ENCODE assay signal across 8 mouse cellular contexts in genomic region chr19:24166516-24167091, GRCm38 (mm10). TPM values are rescaled to one million over a fixed set of nuclear protein-coding genes. Genes with fewer than 3 reads are reported as not detected.
DNase-seq lines count a peak whose midpoint lies in the region; ATAC-seq and TF ChIP-seq lines count a peak whose summit lies in the region.

No protein-coding gene starts in this region.

- ATAC-seq in neural tube, embryonic 11.5 days (ENCODE audit: insufficient read depth, low FRiP score, low TSS enrichment) = no peak
- peak; percentile 63; the same call in 1 of the 2 replicates for ATAC-seq in embryonic facial prominence, embryonic 15.5 days (ENCODE audit: insufficient number of reproducible peaks, low FRiP score, low TSS enrichment, low read depth)
- no peak for ATAC-seq in hindbrain, embryonic 11.5 days (ENCODE audit: low FRiP score)
- ATAC-seq in limb, embryonic 14.5 days (ENCODE audit: low FRiP score, low read depth) = no peak
- ATAC-seq in midbrain, embryonic 15.5 days (replicated peaks) = peak; percentile 70; the same call in 1 of the 2 replicates

- no peak overlapping the region for H3K9ac ChIP-seq in neural tube, embryonic 11.5 days (ENCODE audit: low read length)
- no peak overlapping the region for H3K9ac ChIP-seq in embryonic facial prominence, embryonic 15.5 days
- no peak overlapping the region for H3K9ac ChIP-seq in hindbrain, embryonic 11.5 days (ENCODE audit: low read depth, low read length)
- no peak overlapping the region for H3K9ac ChIP-seq in limb, embryonic 14.5 days (ENCODE audit: low read depth, low read length, severe bottlenecking)
- H3K9ac ChIP-seq in midbrain, embryonic 15.5 days = no peak overlapping the region

- DNase-seq in neural tube, embryonic 11.5 days (ENCODE audit: low spot score) = peak; percentile 21
- DNase-seq in neural tube, embryonic 10.5 days (ENCODE audit: extremely low spot score, low spot score) = no peak
- DNase-seq in hindbrain, embryonic 11.5 days (ENCODE audit: low spot score) = no peak
- no peak for DNase-seq in limb, embryonic 14.5 days (ENCODE audit: low spot score)
- peak; percentile 13 for DNase-seq in thymus, postnatal 14 days
- DNase-seq in cerebellum, adult 8-10 months = no peak

- no peak overlapping the region; the same call in 1 of the 2 replicates for H3K4me2 ChIP-seq in neural tube, embryonic 11.5 days (ENCODE audit: low read depth)
- peak overlapping the region; percentile 41 for H3K4me2 ChIP-seq in embryonic facial prominence, embryonic 15.5 days (replicated peaks)
- H3K4me2 ChIP-seq in hindbrain, embryonic 11.5 days (replicated peaks; ENCODE audit: low read depth, low read length) = 0 out of 2 replicates have a peak overlapping the region, but pooled peaks have one; percentile 11
- peak overlapping the region; percentile 10 for H3K4me2 ChIP-seq in limb, embryonic 14.5 days (replicated peaks; ENCODE audit: low read depth, low read length, severe bottlenecking)
- peak overlapping the region; percentile 31 for H3K4me2 ChIP-seq in midbrain, embryonic 15.5 days

- H3K9me3 ChIP-seq in neural tube, embryonic 11.5 days (ENCODE audit: control insufficient read depth, low read length) = no peaks in the 10 kb centered on the region
- no peaks in the 10 kb centered on the region for H3K9me3 ChIP-seq in embryonic facial prominence, embryonic 15.5 days (replicated peaks)
- no peaks in the 10 kb centered on the region for H3K9me3 ChIP-seq in hindbrain, embryonic 11.5 days (ENCODE audit: control insufficient read depth, low read length)
- H3K9me3 ChIP-seq in limb, embryonic 14.5 days (ENCODE audit: control insufficient read depth, low read length) = no peaks in the 10 kb centered on the region; the same call in 1 of the 2 replicates
- H3K9me3 ChIP-seq in midbrain, embryonic 15.5 days = no peaks in the 10 kb centered on the region

- 21% methylated on average over 17 of the region's 17 CpGs for WGBS in neural tube, embryonic 11.5 days
- 13% methylated on average over 17 of the region's 17 CpGs for WGBS in embryonic facial prominence, embryonic 15.5 days
- WGBS in hindbrain, embryonic 11.5 days = 29% methylated on average over 17 of the region's 17 CpGs
- WGBS in limb, embryonic 14.5 days = 18% methylated on average over 17 of the region's 17 CpGs
- 12% methylated on average over 17 of the region's 17 CpGs for WGBS in midbrain, embryonic 15.5 days

- no peak overlapping the region for H3K27ac ChIP-seq in neural tube, embryonic 11.5 days (ENCODE audit: low read depth, low read length)
- peak overlapping the region; percentile 48; the same call in 1 of the 2 replicates for H3K27ac ChIP-seq in embryonic facial prominence, embryonic 15.5 days (replicated peaks)
- H3K27ac ChIP-seq in hindbrain, embryonic 11.5 days (ENCODE audit: low read depth, low read length) = no peak overlapping the region
- H3K27ac ChIP-seq in limb, embryonic 14.5 days (replicated peaks; ENCODE audit: low read depth, low read length) = no peak overlapping the region
- H3K27ac ChIP-seq in midbrain, embryonic 15.5 days = no peak overlapping the region

- H3K4me1 ChIP-seq in neural tube, embryonic 11.5 days (ENCODE audit: control insufficient read depth, insufficient read depth, low read length) = peaks cover 13% of the 10 kb centered on the region
- H3K4me1 ChIP-seq in embryonic facial prominence, embryonic 15.5 days = peaks cover 16% of the 10 kb centered on the region
- H3K4me1 ChIP-seq in hindbrain, embryonic 11.5 days (replicated peaks; ENCODE audit: control insufficient read depth, insufficient read depth, low read length) = no peaks in the 10 kb centered on the region
- peaks cover 7% of the 10 kb centered on the region; the same call in 1 of the 2 replicates for H3K4me1 ChIP-seq in limb, embryonic 14.5 days (ENCODE audit: control insufficient read depth, insufficient read depth, low read length)
- H3K4me1 ChIP-seq in midbrain, embryonic 15.5 days = peaks cover 13% of the 10 kb centered on the region

- no peak overlapping the region for H3K4me3 ChIP-seq in neural tube, embryonic 11.5 days (ENCODE audit: low read depth, low read length)
- peak overlapping the region; percentile 15 for H3K4me3 ChIP-seq in embryonic facial prominence, embryonic 15.5 days (replicated peaks)
- H3K4me3 ChIP-seq in hindbrain, embryonic 11.5 days (ENCODE audit: low read depth, low read length) = no peak overlapping the region
- no peak overlapping the region for H3K4me3 ChIP-seq in limb, embryonic 14.5 days (replicated peaks; ENCODE audit: low read length)
- H3K4me3 ChIP-seq in midbrain, embryonic 15.5 days = 0 out of 2 replicates have a peak overlapping the region, but pooled peaks have one; percentile 1

- H3K36me3 ChIP-seq in neural tube, embryonic 11.5 days (ENCODE audit: control insufficient read depth, insufficient read depth, low read length) = no peaks in the 10 kb centered on the region
- H3K36me3 ChIP-seq in embryonic facial prominence, embryonic 15.5 days = no peaks in the 10 kb centered on the region
- no peaks in the 10 kb centered on the region for H3K36me3 ChIP-seq in hindbrain, embryonic 11.5 days (ENCODE audit: control insufficient read depth, insufficient read depth, low read length)
- H3K36me3 ChIP-seq in limb, embryonic 14.5 days (ENCODE audit: control insufficient read depth, insufficient read depth, low read length) = no peaks in the 10 kb centered on the region
- no peaks in the 10 kb centered on the region for H3K36me3 ChIP-seq in midbrain, embryonic 15.5 days (replicated peaks)

- no peaks in the 10 kb centered on the region for H3K27me3 ChIP-seq in neural tube, embryonic 11.5 days (ENCODE audit: control insufficient read depth, insufficient read depth, low read length)
- H3K27me3 ChIP-seq in embryonic facial prominence, embryonic 15.5 days = no peaks in the 10 kb centered on the region
- no peaks in the 10 kb centered on the region for H3K27me3 ChIP-seq in hindbrain, embryonic 11.5 days (ENCODE audit: control insufficient read depth, insufficient read depth, low read length)
- no peaks in the 10 kb centered on the region for H3K27me3 ChIP-seq in limb, embryonic 14.5 days (ENCODE audit: control insufficient read depth, insufficient read depth, low read length)
- no peaks in the 10 kb centered on the region for H3K27me3 ChIP-seq in midbrain, embryonic 15.5 days (replicated peaks)

- TF ChIP-seq POLR2A in limb, embryonic 14.5 days (IDR thresholded peaks at IDR 0.05; ENCODE audit: borderline replicate concordance, extremely low read depth, insufficient read depth, insufficient read length) = no peak

RNA-seq across cellular contexts. Expression of gene Tjp2, which starts 58.2 kb away (rescaled TPM):
- polyA plus RNA-seq in neural tube, embryonic 11.5 days (2014; fragmentation: Nextera tagmentation; extraction: Ambion mirVana) = 31.9 and 32.5 TPM in 2 replicates
- 18.3 and 19.2 TPM in 2 replicates for polyA plus RNA-seq in embryonic facial prominence, embryonic 15.5 days (2015; fragmentation: Nextera tagmentation; extraction: Ambion mirVana)
- polyA plus RNA-seq in hindbrain, embryonic 11.5 days (2014; fragmentation: Nextera tagmentation; extraction: Ambion mirVana) = 18.1 and 19.1 TPM in 2 replicates
- 9.9 and 12.1 TPM in 2 replicates for polyA plus RNA-seq in limb, embryonic 14.5 days (2012; rRNA removed)
- 14.9 and 17.2 TPM in 2 replicates for polyA plus RNA-seq in limb, embryonic 14.5 days (2014; fragmentation: Nextera tagmentation; extraction: Ambion mirVana)
- polyA plus RNA-seq in midbrain, embryonic 15.5 days (2015; fragmentation: Nextera tagmentation; extraction: Ambion mirVana) = 13.9 and 14.4 TPM in 2 replicates

Comparison
In these comparisons a context has a peak if more than half of its experiments do, and no peak if none do; other contexts are left out.
1. DNase-seq: peak in neural tube, embryonic 11.5 days (single experiment) and thymus, postnatal 14 days (single experiment); none in neural tube, embryonic 10.5 days (single experiment), hindbrain, embryonic 11.5 days (single experiment), limb, embryonic 14.5 days (single experiment) and cerebellum, adult 8-10 months (single experiment).
2. ATAC-seq: peak in embryonic facial prominence, embryonic 15.5 days (single experiment) and midbrain, embryonic 15.5 days (single experiment); none in neural tube, embryonic 11.5 days (single experiment), hindbrain, embryonic 11.5 days (single experiment) and limb, embryonic 14.5 days (single experiment).
3. H3K4me3 ChIP-seq: peak in embryonic facial prominence, embryonic 15.5 days (single experiment) and midbrain, embryonic 15.5 days (single experiment); none in neural tube, embryonic 11.5 days (single experiment), hindbrain, embryonic 11.5 days (single experiment) and limb, embryonic 14.5 days (single experiment).